Mouse (Mus musculus): ENCODE measurements around the gene Pabpc4l.
"Not testable (repeated sequence)": the region's sequence is repeated elsewhere in the genome, so short reads cannot be mapped to it uniquely, and the experiment has no call there.

Gene Pabpc4l

GRCm38 (mm10) chr3:46447481-46448265 is at the start of gene Pabpc4l:
Gene Pabpc4l (minus strand): TSS chr3:46448219.
- DNase-seq (ENCODE audit: low read depth): peak; percentile 62

- DNase-seq (ENCODE audit: low read depth): no peak
These were observed 42.9 kb upstream of the Pabpc4l start for GRCm38 (mm10) chr3:46490989-46491259.

GRCm38 (mm10) chr3:46490132-46490988 is 42.3 kb upstream of the Pabpc4l start:
- DNase-seq (ENCODE audit: low read depth): no peak

DNA sequence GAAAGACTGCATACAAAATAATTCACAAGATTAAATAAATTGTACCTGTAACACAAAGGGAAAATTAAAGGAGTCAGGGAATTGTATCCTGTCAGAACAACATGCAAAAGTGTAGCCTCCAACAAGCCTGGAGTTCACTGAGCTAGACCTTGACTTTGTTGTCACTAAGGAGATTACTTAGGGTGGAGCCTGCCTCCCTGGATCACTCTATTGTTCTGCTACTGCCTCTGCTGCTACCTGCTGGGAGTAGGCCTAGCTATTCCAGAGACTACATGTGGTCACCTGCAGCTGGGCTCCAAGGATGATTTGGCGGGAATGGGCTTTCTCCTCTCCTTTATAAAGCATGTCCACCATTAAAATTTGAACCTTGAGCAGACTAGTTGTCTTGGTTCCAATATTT is 38.1 kb upstream of the Pabpc4l start:
- not testable (repeated sequence) for DNase-seq (ENCODE audit: low read depth)

DNA sequence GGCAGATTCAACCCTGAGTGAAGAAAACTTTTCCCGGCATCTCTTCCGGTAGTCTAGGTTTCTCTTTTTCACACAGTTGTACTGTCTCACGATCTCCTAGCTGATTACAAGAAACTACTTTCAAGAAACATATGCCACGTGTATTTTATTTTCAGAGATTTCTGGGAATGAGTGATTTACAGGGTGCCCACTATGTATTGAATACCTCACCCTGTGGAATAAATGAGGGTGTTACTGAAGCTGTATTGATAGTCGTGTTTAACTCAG is 180 bp upstream of the Pabpc4l start:
- no peak for DNase-seq (ENCODE audit: low read depth)

GRCm38 (mm10) chr3:46431416-46431815 is 16.6 kb downstream of the Pabpc4l start:
- DNase-seq (ENCODE audit: low read depth): no peak
